Mouse (Mus musculus) hematopoietic stem cell, adult 5-6 weeks (primary cell): ENCODE data around the gene Klf13. TPM values are rescaled to one million over a fixed set of nuclear protein-coding genes. Genes with fewer than 3 reads are reported as not detected.

ENCODE experiments used
- ATAC-seq, 2 experiments: fragments of 125-278 bp in 1 of 2; replicated peaks in 1 of 2; 2 replicates each; pipeline ENCODE4 v1.8.0; 2016 to 2017; ENCODE audit warnings: inconsistent platforms in 2 of 2, mild to moderate bottlenecking in 2 of 2, moderate number of reproducible peaks in 2 of 2, low read depth in 1 of 2, moderate TSS enrichment in 1 of 2; ENCODE audit not compliant: low FRiP score in 2 of 2, poor library complexity in 2 of 2, severe bottlenecking in 2 of 2, insufficient read depth in 1 of 2, low TSS enrichment in 1 of 2
- total RNA-seq: library from RNA; stranded (forward); fragments of 172-1452, 232-1000 nt; gene quantifications from 2 replicates; pipeline ENCODE4 v1.2.3, GENCODE M21; 2017

Klf13 gene
- total RNA-seq, 1 experiment from 2014 or later, result 16.7 TPM

DNA sequence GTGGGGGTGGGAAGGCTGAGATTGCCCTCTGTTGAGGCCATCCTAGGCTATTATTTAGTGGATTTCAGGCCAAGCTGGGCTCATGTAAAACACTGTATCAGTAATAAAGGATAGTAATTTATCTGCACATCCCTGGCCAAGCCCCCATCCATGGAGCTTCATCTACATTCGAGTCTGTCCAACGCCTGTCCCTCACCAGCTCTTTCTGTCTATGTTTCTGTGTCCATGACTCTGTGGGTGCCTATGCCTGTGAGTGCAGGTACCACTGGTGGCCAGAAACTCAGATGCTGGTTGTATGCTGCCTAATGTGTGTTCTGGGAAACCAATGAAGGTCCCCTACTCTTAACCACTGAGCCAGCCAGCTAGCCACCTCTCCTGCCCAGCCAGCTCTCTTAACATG is 38.3 kb downstream of the Klf13 start:
- ATAC-seq, result no peak

DNA sequence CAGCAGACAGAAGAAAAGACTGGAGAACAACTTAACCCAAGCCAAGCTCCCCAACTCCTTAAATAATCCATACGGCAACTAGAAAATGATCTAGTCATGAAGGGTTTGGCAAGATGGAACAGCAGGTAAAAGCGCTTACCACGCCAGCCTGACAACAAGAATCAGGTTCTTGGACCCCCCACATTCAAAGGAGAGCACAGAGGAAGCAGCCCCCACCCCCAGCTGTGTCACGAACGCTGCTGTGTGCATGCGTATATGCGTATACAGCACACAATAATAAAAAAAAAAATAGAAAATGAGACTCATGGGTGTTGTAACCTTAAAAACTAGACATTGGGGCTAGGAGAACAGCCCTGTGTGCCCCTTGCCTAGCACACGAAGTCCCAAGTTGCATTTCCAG is 38.8 kb downstream of the Klf13 start:
- no peak for ATAC-seq

DNA sequence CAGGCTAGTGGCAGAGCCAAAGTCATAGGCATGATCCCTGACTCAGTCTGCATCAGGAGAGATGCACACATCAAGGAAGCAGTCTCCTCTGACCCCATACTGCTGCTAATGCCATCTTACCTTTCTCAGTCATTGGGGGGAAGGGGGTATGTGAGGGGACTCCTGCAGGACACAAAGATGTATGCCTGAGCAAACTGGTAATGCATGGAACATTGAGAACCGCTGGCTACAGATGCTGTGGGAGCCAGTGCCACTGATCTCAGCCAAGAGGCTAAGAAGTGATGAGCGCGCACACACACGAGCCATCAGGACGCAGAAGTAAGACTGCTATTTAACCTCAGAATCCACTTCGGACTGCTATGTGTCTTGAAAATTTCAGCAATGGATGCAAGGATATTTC is 40.5 kb downstream of the Klf13 start:
- no peak for ATAC-seq

DNA sequence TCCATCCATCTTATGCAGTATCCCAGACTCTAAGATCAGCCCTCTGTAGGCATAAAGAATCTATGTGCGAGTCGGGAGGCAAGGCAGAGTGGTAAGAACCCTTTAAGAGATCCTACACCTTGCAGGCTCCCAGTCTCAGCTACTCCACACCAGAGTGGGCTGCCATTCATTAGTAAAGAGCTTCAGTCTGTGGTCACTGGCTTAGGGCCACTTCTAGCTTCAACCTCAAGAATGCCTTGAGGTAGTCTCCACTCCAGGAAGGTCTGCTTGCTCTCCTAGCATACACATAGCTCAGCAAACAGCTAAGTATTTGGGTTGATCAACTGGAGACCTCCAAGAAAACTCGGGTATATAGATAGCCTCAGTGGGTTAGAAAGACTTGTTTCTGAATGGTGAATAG is 41.1 kb downstream of the Klf13 start:
- 0 out of 4 replicates have a peak, but pooled peaks have one; percentile 8 to 9 for ATAC-seq

DNA sequence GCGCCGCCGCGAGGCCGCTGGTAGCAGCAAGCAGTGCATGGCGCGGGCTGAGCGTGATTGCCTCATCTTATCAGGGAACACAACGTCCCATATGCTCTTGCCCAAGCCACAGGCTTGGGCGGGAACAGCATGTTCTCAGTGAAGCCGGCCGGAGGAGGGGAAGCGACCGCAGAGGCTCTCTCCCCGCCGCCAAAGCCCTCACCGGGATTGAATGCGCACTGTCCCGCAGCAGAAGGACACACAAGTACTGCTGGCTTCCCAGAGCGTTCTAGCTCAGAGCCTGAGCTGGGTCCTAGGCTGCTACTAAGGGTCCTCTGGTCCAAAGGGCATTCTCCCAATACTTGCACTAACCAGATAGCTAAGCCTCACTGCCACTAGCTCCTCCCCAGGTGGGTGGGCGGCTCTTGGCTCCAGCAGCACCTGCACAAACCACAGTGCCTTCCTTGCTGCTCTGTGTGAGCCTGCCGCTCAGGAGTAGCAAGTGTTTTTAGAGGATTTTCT is 41.7 kb downstream of the Klf13 start:
- ATAC-seq, result peak; percentile 90 to 91

DNA sequence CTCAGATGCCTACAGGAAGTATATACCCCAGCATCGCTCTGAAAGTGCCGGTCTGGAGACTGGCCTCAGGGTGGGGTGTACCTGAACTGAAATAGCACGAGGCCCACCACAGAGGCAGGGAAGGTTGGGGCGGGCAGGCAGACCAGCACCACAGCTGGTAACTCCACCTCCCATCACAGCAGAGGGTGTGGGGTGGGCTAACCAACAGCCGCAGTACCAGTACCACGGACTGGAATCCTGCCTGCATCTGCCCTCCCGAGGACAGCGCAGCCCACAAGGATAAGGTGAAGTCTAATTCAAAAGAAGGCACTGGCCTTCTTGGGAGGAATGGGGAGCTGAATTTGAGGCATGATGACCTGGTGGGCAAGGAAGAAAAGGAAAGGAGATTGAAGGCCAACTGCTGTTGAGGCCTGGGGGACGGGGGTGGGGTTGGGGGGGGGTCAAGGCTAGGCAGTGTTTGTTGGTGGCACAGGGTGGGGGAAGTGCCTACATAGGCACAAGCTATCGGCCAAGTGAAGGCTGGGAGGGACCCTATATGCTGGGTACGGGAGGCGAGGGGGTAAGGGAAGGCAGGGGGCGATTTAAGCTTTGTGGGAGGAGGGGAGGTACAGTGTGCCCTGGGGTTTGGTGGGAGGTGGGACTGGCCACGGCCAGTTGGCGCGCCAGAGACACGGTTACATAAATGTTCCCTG is 42.3 kb downstream of the Klf13 start:
- ATAC-seq, result no peak; a peak in 1 of 4 replicates

DNA sequence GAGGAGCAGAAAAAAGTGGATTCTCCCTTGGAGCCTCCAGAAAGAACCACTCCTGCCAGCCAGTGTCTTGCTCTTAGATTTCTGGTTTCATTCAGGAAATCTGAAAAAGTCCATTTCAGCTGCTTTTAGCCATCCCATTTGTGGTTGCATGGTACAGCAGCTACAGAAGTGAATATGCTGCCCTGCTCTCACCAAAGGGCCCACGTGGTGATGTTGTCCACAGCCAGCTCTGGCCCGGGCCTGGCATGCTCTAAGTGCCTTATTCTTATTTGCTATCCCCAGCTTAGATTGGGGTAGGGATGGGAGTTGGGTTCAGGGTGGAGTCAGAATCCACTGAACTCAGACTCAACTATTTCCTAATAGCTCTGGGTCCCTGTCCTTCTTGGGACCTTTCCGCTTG is 43.5 kb downstream of the Klf13 start:
- ATAC-seq, result no peak

DNA sequence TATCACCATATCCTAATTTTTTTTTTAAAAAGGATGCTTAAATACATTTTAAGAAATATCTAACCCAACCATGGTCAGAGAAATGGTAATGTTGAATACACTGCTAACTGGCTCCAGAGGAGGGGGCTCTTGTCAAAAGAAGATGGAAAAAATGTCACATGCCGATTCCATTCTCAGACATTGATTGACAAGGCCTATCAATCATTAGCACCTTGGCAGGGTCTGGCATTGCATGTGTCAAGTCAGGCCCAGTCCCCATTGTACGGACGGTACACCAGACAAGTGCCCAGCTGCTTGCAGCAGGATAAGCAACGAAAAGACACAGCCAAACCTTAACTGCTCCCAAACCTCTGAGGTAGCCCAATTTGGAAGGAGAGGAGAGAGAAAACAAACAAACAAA is 44.1 kb downstream of the Klf13 start:
- ATAC-seq, result no peak

DNA sequence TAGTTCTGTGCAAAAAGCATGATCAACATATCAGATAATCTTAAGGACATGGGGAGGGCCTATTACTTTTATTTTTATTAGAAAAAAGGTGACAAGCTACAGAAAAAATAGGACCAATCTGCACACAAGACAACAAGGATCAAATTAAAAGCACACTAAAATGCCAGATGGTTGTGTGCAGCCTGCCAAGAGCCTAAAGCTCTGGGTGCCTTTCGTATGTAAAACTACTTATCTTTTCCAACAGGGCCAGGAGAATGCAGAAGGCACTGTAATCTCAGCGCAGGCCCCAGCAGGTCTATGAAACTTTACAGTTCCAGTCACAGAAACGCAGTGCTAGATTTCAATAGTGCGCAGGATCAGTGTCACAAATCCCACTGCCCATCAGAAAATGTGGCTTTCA is 45.0 kb downstream of the Klf13 start:
- no peak for ATAC-seq

DNA sequence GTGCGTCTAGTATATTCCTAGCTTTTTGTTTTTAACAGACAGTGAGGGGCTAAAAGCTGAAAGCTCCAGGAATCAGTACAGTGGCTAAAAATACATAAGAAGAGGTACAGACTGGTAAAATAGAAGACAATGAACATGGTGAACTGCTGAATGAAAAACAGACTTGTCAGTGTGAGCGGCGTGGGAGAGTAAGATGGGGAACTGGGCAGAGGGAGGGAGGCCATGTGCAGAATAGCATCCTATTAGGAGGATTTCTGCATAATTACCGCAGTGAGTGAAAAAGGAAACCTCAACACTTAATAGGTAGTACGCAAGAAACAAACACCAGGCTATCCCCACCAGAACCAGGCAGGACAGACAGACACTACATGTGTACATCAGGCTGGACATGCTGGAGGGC is 45.5 kb downstream of the Klf13 start:
- ATAC-seq, result no peak

DNA sequence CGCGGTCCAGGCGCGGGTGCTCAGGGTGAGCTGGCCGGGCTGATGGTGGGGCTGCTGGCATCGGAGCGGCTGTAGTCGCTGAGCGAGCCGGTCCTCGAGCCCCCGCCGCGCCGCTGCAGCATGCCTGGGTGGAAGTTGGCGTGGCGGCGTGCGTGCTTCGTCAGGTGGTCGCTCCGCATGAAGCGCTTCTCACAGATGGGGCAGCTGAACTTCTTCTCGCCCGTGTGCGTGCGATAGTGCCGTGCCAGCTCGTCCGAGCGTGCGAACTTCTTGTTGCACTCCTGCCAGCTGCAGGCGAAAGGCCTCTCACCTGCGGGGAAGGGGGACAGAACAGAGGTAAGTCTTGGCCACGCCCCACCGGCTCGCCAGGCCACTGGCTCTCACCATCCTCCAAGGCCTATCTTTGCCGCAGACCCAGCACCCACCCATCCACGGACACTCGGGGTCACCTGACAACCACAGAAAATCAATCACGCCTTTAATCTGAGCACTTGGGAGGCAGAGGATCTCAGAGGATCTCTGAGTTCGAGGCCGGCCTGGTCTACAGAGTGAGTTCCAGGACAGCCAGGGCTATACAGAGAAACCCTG is 47.1 kb downstream of the Klf13 start:
- ATAC-seq, result no peak

DNA sequence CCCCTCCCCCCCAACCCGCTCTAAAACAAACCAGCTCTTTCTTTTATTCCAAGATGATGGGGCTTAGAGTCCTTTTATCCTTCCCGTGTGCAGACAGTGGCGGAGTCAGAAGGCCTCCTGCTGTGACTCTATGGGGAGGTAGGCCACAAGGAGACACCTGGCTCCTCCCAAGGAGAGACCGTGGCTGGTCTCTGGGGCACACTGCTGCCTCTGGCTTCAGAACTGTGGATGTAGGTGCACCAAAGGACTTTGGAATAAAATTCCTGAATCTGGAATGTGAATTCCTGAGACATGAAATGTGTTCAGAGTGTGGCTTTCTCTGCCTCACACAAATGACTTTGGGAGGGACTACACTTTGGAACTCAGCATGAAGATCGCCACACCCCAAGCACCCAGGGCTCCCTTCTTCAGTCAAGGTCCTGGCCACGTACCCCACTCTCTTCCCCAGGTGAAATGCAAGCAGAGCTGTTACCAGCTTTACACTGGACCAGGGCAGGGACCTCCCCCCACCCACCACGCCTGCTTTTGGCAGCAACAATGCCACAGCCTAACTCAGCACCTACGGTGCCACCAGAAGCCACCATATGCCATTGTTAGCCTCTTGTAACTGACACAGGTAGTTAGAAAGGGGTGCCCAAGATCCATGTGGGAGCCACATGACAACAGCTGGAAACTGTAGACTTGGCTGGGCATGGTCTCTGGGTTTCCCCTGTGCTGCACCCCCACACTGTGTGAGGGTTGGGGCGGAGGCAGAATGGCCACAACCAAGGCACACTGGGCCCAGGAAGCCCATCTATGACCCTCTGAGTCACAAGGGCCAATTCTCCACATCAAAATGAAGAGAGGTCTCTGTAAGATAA is 49.4 kb downstream of the Klf13 start:
- no peak for ATAC-seq

DNA sequence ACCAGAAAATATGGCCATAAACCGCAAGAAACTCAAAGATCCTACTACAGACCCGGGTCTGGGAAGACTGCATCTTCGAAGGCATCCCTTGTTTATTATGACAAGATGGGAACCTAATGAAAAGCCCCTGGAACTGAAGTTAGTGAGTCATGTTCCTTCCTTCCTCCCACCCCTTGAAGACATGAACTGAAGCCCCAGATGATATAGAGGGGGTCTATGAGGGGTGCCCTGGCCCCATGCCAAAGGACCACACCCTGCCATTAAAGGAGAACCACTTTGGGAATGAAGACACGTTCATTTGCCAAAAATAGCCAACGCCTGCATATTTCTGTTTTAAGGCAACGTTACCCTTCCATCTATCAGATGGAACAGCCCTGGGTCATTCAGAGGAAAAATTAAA is 50.0 kb downstream of the Klf13 start:
- ATAC-seq, result no peak

DNA sequence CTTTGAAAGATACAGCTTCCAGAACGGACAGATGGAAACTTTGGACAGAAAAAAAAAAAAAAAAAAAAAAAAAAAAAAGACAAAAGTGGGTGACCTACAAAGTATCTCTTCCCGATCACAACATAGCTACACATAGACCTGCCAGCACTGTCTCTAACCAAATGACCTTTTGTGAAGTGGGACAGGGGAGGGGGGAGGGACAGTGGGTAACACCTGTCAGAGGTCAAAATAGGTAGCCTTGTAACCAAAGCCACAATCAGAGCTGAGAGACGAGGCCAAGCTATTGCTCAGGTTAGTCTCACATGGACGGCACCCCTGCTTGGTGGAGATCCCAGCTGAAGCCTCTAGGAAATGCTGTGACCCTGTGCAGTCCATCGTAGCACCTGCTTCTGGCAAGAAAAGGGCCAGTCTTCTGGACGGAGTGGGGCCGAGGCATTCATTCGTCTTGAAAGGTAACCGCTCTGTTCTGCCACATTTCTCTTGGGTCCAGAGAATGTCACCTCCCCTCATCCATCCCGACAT is 51.1 kb downstream of the Klf13 start:
- no peak for ATAC-seq

DNA sequence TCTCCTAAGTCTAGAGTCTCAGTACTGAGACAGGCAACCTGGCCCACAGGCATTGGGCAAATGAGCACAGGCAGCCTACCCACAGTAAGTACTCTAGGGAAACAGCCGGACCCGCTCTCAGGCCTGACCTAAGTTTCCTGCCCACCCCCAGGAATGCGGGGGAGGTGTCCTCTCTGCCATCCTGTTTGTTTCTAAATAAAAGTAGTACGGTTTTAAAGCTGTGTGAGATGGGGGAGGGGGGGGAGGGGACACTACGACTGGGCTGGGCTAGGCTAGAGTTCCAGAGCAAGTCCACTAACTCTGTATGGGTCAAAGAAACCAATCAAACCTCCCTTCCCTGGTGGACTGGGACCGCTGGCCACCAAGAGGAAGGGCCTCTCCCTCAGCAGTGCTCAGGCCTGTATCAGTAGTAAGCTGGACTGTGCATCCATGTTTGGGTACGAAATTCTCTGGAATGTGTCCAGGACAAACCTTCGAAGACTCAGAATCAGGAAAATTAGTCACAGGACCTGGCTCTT is 51.6 kb downstream of the Klf13 start:
- ATAC-seq, result 0 out of 4 replicates have a peak, but pooled peaks of 1 of the 2 experiments have one; percentile 5

DNA sequence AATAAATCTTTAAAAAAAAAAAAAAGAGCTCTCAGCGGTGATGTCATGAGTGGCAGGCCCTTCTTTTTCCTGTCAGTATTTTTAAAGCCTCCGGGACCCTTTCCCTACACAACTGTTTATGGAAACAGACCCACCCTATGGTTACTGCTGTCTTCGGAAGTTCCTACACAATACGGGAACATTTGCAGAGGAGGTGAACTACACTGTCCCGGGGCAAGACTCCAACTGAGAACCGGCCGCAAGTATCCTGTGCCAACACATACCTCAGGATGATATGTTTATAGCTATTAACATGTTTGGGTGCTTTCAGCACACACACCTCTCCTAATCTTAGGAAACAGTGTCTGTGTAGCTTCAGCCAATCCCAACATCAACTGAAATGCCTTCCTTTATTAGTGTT is 53.7 kb downstream of the Klf13 start:
- no peak for ATAC-seq

DNA sequence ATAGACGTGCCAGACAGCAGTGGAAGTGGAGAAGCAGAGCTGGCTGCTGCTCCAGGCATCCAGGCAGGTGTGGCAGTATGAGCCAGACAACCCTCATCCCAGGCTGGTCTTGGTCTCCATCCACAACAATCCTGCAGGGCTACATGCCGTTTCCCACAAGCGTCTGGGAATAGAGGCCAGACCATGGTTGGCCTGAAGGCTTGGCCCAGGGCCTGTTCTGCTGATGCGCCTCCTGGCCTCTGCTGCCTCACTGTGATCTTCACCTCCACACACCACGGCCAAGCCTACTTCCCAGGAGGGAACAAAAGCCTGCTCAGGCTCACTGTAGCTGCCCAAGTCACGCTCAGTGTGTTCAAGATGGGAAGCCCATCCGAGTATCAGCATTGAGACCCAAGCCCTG is 56.0 kb downstream of the Klf13 start:
- no peak for ATAC-seq

DNA sequence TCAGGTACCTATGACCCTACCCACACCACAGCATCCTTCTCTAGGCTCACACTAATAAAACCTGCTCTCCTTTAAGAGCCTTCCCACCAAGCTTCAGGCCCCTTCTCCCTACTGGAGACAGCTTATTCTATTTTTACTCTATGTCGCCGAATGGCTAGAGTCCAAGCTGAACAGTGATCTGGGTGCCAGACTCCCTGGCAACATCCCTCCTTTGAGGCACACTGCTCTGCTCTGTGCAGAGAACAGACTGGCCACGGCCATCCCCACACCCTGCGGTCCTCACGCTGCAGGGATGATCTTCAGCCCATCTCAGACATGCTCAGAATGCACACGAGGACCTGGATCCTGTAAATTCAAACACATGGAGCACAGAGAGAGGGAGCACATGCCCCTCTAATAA is 59.1 kb downstream of the Klf13 start:
- no peak for ATAC-seq
